Mouse (Mus musculus) CH12.LX (cell line): ENCODE measurements around the gene Prr5l. TPM values are rescaled to one million over a fixed set of nuclear protein-coding genes. Genes with fewer than 3 reads are reported as not detected.

ENCODE experiments used
- DNase-seq: peaks from one replicate; pipeline ENCODE4 v3.0.0-alpha.2; 2013; ENCODE audit errors: extremely low read depth
- H3K27ac ChIP-seq: 2 replicates; pipeline ENCODE4 v1.5.1; 2012; ENCODE audit warnings: low read depth, mild to moderate bottlenecking, control low read depth, moderate library complexity; ENCODE audit not compliant: insufficient read depth
- H3K27me3 ChIP-seq: replicated peaks from 2 replicates; pipeline ENCODE3; 2012; ENCODE audit warnings: inconsistent platforms
- H3K36me3 ChIP-seq, 2 experiments: replicated peaks in 1 of 2; 2 replicates each; pipeline versions ENCODE3 to v1.6.1; 2012; ENCODE audit warnings: inconsistent platforms in 1 of 2, low read length in 1 of 2, mild to moderate bottlenecking in 1 of 2, mixed read lengths in 1 of 2, moderate library complexity in 1 of 2; ENCODE audit not compliant: control insufficient read depth in 1 of 2, insufficient read depth in 1 of 2
- H3K4me1 ChIP-seq, 2 experiments: 2 replicates each; pipeline ENCODE4 v1.6.1; 2012; ENCODE audit warnings: inconsistent platforms in 1 of 2, moderate library complexity in 1 of 2; ENCODE audit not compliant: insufficient read depth in 2 of 2, control insufficient read depth in 1 of 2
- H3K4me2 ChIP-seq: 2 replicates; pipeline ENCODE4 v1.6.1; 2012; ENCODE audit warnings: low read depth, mild to moderate bottlenecking, control low read depth; ENCODE audit not compliant: poor library complexity, insufficient read depth, severe bottlenecking
- H3K4me3 ChIP-seq, 3 experiments: fragments of 150-350 bp in 1 of 3; sonication (generic) in 1 of 3; replicated peaks in 1 of 3; 2 replicates each; pipeline versions ENCODE3 to v1.5.1; 2011 to 2012; ENCODE audit warnings: low read depth in 2 of 3, low read length in 2 of 3, mild to moderate bottlenecking in 2 of 3, moderate library complexity in 2 of 3, control low read depth in 1 of 3, improper control_type of control experiment in 1 of 3, inconsistent platforms in 1 of 3, mixed read lengths in 1 of 3; ENCODE audit not compliant: poor library complexity in 1 of 3
- H3K79me2 ChIP-seq: replicated peaks from 2 replicates; pipeline ENCODE4 v1.6.1; 2012; ENCODE audit warnings: mild to moderate bottlenecking, moderate library complexity; ENCODE audit not compliant: control insufficient read depth, poor library complexity, insufficient read depth, severe bottlenecking; ENCODE audit errors: extremely low read depth
- H3K9ac ChIP-seq: 2 replicates; pipeline ENCODE4 v1.6.1; 2012; ENCODE audit warnings: low read depth, mild to moderate bottlenecking, control low read depth, moderate library complexity; ENCODE audit not compliant: insufficient read depth
- H3K9me3 ChIP-seq: replicated peaks from 2 replicates; pipeline ENCODE3; 2012; ENCODE audit warnings: low read length, inconsistent platforms, mixed read lengths
- BHLHE40 ChIP-seq: IDR thresholded peaks from 2 replicates; pipeline ENCODE4 v1.6.1; 2011; ENCODE audit warnings: mild to moderate bottlenecking, low read depth, low read length, improper control_type of control experiment
- CTCF ChIP-seq, 2 experiments: IDR thresholded peaks in 1 of 2; conservative IDR thresholded peaks in 1 of 2; 2 replicates each; pipeline ENCODE4 v1.5.1; 2011 to 2012; ENCODE audit warnings: low read depth in 2 of 2, low read length in 2 of 2, improper control_type of control experiment in 1 of 2, inconsistent platforms in 1 of 2, mild to moderate bottlenecking in 1 of 2, moderate library complexity in 1 of 2
- E2F4 ChIP-seq: IDR thresholded peaks from 2 replicates; pipeline ENCODE4 v1.6.1; 2011; ENCODE audit warnings: low read depth, low read length, improper control_type of control experiment; ENCODE audit not compliant: insufficient replicate concordance
- ELF1 ChIP-seq: IDR thresholded peaks from 2 replicates; pipeline ENCODE4 v1.6.1; 2014; ENCODE audit warnings: low read depth, mild to moderate bottlenecking, inconsistent platforms, low read length, improper control_type of control experiment
- IRF4 ChIP-seq: IDR thresholded peaks from 2 replicates; pipeline ENCODE4 v1.6.1; 2014; ENCODE audit warnings: low read depth, mild to moderate bottlenecking, inconsistent platforms, low read length, improper control_type of control experiment
- MAX ChIP-seq: IDR thresholded peaks from 2 replicates; pipeline ENCODE4 v1.6.1; 2011; ENCODE audit warnings: low read length, improper control_type of control experiment
- MEF2A ChIP-seq: IDR thresholded peaks from 2 replicates; pipeline ENCODE4 v1.6.1; 2014; ENCODE audit warnings: low read depth, mild to moderate bottlenecking, inconsistent platforms, low read length, improper control_type of control experiment, borderline replicate concordance
- MXI1 ChIP-seq: IDR thresholded peaks from 2 replicates; pipeline ENCODE4 v1.6.1; 2011; ENCODE audit warnings: mild to moderate bottlenecking, low read depth, low read length, improper control_type of control experiment
- MYC ChIP-seq: IDR thresholded peaks from 2 replicates; pipeline ENCODE4 v1.6.1; 2011; ENCODE audit warnings: low read depth, mild to moderate bottlenecking, improper control_type of control experiment, low read length
- NRF1 ChIP-seq: IDR thresholded peaks from 2 replicates; pipeline ENCODE4 v1.6.1; 2014; ENCODE audit warnings: low read depth, mild to moderate bottlenecking, inconsistent platforms, low read length, improper control_type of control experiment, moderate library complexity
- POLR2A ChIP-seq: IDR thresholded peaks from 2 replicates; pipeline ENCODE4 v1.6.1; 2011; ENCODE audit warnings: low read depth, mild to moderate bottlenecking, improper control_type of control experiment, low read length
- RCOR1 ChIP-seq: conservative IDR thresholded peaks from 2 replicates; pipeline ENCODE4 v1.6.1; 2012; ENCODE audit warnings: low read depth, mild to moderate bottlenecking, inconsistent platforms, low read length, improper control_type of control experiment
- SMC3 ChIP-seq: IDR thresholded peaks from 2 replicates; pipeline ENCODE4 v1.6.1; 2011; ENCODE audit warnings: low read depth, low read length, improper control_type of control experiment
- TCF12 ChIP-seq: IDR thresholded peaks from 2 replicates; pipeline ENCODE4 v1.6.1; 2014; ENCODE audit warnings: low read depth, mild to moderate bottlenecking, inconsistent platforms, low read length, improper control_type of control experiment
- UBTF ChIP-seq: IDR thresholded peaks from 2 replicates; pipeline ENCODE4 v1.6.1; 2012; ENCODE audit warnings: low read depth, mild to moderate bottlenecking, inconsistent platforms, low read length, improper control_type of control experiment, moderate library complexity
- USF1 ChIP-seq: IDR thresholded peaks from 2 replicates; pipeline ENCODE4 v1.6.1; 2014; ENCODE audit warnings: low read depth, mild to moderate bottlenecking, inconsistent platforms, low read length, improper control_type of control experiment
- ZC3H11A ChIP-seq: IDR thresholded peaks from 2 replicates; pipeline ENCODE4 v1.6.1; 2012; ENCODE audit warnings: low read depth, mild to moderate bottlenecking, inconsistent platforms, low read length, improper control_type of control experiment
- ZMIZ1 ChIP-seq: IDR thresholded peaks from 2 replicates; pipeline ENCODE4 v1.6.1; 2012; ENCODE audit warnings: low read depth, mild to moderate bottlenecking, inconsistent platforms, low read length, improper control_type of control experiment
- ZNF384 ChIP-seq: IDR thresholded peaks from 2 replicates; pipeline ENCODE4 v1.6.1; 2012; ENCODE audit warnings: low read depth, low read length, improper control_type of control experiment, inconsistent platforms
- dilution Hi-C: fragments of 300-500 bp; cut with MboI; formaldehyde crosslinking; loops from 2 replicates; pipeline ENCODE4 v1.14.3; 2020; ENCODE audit warnings: low sequenced_read_pairs; ENCODE audit not compliant: extremely low pct_unique_long_range_greater_than_20kb, extremely low pct_ligation_motif_present
- in situ Hi-C: fragments of 300-500 bp; cut with MboI; formaldehyde crosslinking; loops from 3 replicates; pipeline ENCODE4 v1.14.3; 2019; ENCODE audit warnings: low sequenced_read_pairs, low pct_ligation_motif_present, low pct_unique_long_range_greater_than_20kb, mixed read lengths
- polyA plus RNA-seq: library from polyadenylated mRNA; unstranded; fragments of >175 nt; gene quantifications from 2 replicates; pipeline ENCODE4 v1.2.1, GENCODE M21; 2012; ENCODE audit warnings: low read depth; ENCODE audit not compliant: insufficient read length
- total RNA-seq, 2 experiments: library from RNA; depleted of rRNA; stranded (reverse); fragments of 300-350 nt in 1 of 2; fragments of >200 nt in 1 of 2; gene quantifications; 2 replicates each; pipeline ENCODE4 v1.2.3; 2012 to 2014

The Prr5l gene
- total and polyA plus RNA-seq, 3 experiments: 0.21 to 0.93 TPM; not detected in 1

DNA sequence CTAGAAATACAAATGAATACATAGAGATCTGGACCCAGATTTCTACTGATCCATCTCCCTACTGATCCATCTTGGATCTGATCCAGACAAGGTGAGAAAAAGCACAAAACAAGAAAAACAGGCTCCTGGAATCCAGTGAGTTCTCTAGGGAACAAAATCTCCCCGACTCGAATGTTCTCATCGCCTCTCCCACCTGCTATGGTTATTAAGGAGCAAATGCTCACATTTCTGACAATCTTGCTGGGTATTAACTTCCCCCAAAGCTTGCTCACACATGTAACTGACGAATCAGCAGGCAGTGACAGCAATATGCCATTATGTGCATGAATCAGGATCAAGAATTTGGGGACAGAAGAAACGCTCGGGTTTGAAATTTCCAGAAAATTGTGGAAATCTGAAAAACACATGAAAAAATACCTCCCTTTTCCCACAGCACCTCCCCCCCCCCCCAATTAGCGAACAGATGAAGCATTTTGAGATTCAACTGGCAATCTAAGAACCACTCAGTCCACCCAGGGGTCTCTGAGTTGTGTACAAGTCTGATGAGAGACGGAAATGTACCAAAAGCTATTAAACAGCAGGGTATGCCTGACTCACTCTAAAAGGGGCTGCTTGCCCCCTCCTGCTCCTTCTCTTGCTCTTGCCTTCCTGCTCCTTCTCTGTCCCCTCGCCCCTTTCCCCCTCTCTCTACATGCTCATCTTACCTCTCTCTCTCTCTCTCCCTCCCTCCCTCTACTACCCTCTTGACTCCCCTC lies 123.1 kb downstream of the Prr5l start:
- Histone ChIP-seq H3K9ac (no peak overlapping the region), H3K4me3 (no peak overlapping the region), H3K4me1 (peaks cover 20 to 48% of the 10 kb centered on the region in 2 experiments), H3K27ac (no peak overlapping the region), H3K79me2 (no peaks in the 10 kb centered on the region), H3K4me2 (no peak overlapping the region), H3K27me3 (peaks cover 12% of the 10 kb centered on the region), H3K9me3 (no peaks in the 10 kb centered on the region), H3K36me3 (no peaks in the 10 kb centered on the region)
- in situ Hi-C loops (no loop called here), dilution Hi-C loops (no loop called here)
- no peak for TF ChIP-seq ZC3H11A
- TF ChIP-seq MYC: no peak
- TF ChIP-seq CTCF (conservative IDR thresholded peaks at IDR 0.05 in 1 of 2, IDR thresholded peaks at IDR 0.05 in 1 of 2; ENCODE audit: low read depth in 2 of 2, low read length in 2 of 2): no peak
- no peak for TF ChIP-seq ELF1
- no peak for TF ChIP-seq NRF1
- TF ChIP-seq MAX: no peak
- no peak for TF ChIP-seq MEF2A
- no peak for DNase-seq

GRCm38 (mm10) chr2:101757806-101758205 lies 125.0 kb downstream of the Prr5l start:
- H3K4me3 ChIP-seq: no peak overlapping the region

DNA sequence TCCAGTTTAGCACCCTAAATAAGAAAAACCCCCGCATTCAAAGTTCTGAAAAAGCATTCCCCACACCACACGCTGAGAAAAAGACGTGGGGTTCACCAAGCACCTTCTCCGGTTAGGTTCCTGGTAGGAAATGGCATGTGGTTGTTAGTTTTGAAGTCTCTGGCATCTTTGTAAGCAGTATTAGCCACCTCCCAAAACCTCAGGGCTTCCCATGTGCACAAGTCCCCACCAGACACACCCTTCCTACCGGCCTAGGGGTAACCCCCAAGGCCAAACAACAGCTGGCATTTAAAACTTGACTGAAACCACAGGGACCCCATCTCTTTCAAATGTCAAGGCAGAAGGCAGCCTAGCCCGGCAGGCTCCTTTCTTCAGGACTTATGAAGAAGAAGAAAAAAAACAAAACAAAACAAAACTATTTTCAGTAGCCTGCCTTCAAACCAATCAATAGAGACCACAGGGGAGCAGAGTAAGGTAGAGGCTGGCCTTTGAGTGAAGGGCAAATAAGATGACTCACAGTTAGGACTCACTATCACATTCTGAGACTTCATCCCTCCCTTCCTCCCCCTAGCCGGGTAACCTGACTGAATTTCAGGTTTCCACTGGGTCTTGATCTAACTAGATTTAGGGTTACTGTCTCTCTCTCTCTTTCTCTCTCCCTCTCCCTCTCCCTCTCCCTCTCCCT lies 126.6 kb downstream of the Prr5l start:
- Histone ChIP-seq H3K4me3 (no peak overlapping the region), H3K27ac (no peak overlapping the region), H3K27me3 (peaks cover 6% of the 10 kb centered on the region), H3K9ac (no peak overlapping the region), H3K36me3 (no peaks in the 10 kb centered on the region), H3K79me2 (no peaks in the 10 kb centered on the region), H3K4me1 (peaks cover 10 to 39% of the 10 kb centered on the region in 2 experiments), H3K9me3 (no peaks in the 10 kb centered on the region), H3K4me2 (peak overlapping the region; percentile 72)
- peak; percentile 52 for DNase-seq
- in situ Hi-C loops: no loop called here
- dilution Hi-C loops: no loop called here
- TF ChIP-seq MXI1: peak; percentile 55; the same call in 1 of the 2 replicates
- 0 out of 2 replicates have a peak, but pooled peaks have one; percentile 26 for TF ChIP-seq BHLHE40
- TF ChIP-seq SMC3: no peak
- TF ChIP-seq CTCF (conservative IDR thresholded peaks at IDR 0.05 in 1 of 2, IDR thresholded peaks at IDR 0.05 in 1 of 2; ENCODE audit: low read depth in 2 of 2, low read length in 2 of 2): no peak
- TF ChIP-seq E2F4: no peak
- no peak for TF ChIP-seq MYC
- TF ChIP-seq IRF4: peak; percentile 7; the same call in 1 of the 2 replicates
- no peak for TF ChIP-seq ZNF384

More at GRCm38 (mm10) chr2:101757806-101758205, 125.0 kb downstream of the Prr5l start:
- peaks cover 6% of the 10 kb centered on the region for H3K27me3 ChIP-seq
- dilution Hi-C loops: no loop called here
- H3K9me3 ChIP-seq: no peaks in the 10 kb centered on the region
- TF ChIP-seq USF1: no peak
- no peak for TF ChIP-seq RCOR1
- TF ChIP-seq TCF12: no peak
- TF ChIP-seq UBTF: no peak
- TF ChIP-seq ZMIZ1: no peak
- no peak for TF ChIP-seq MAX
- TF ChIP-seq POLR2A: no peak
- TF ChIP-seq, all 38 proteins: peak for 0
- H3K36me3 ChIP-seq: no peaks in the 10 kb centered on the region
- H3K4me1 ChIP-seq: peaks cover 18 to 55% of the 10 kb centered on the region in 2 experiments
- no peak overlapping the region for H3K4me2 ChIP-seq
- no peaks in the 10 kb centered on the region for H3K79me2 ChIP-seq
- DNase-seq: no peak
- H3K27ac ChIP-seq: no peak overlapping the region
- no peak overlapping the region for H3K9ac ChIP-seq
- in situ Hi-C loops: no loop called here
